Mouse (Mus musculus) CH12.LX (cell line): ENCODE results near the gene Cdc34. TPM values are rescaled to one million over a fixed set of nuclear protein-coding genes. Genes with fewer than 3 reads are reported as not detected.

Source experiments
- DNase-seq: peaks from one replicate; pipeline ENCODE4 v3.0.0-alpha.2; 2013; ENCODE audit errors: extremely low read depth
- H3K27ac ChIP-seq: 2 replicates; pipeline ENCODE4 v1.5.1; 2012; ENCODE audit warnings: low read depth, mild to moderate bottlenecking, control low read depth, moderate library complexity; ENCODE audit not compliant: insufficient read depth
- H3K27me3 ChIP-seq: replicated peaks from 2 replicates; pipeline ENCODE3; 2012; ENCODE audit warnings: inconsistent platforms
- H3K36me3 ChIP-seq, 2 experiments: replicated peaks in 1 of 2; 2 replicates each; pipeline versions ENCODE3 to v1.6.1; 2012; ENCODE audit warnings: inconsistent platforms in 1 of 2, low read length in 1 of 2, mild to moderate bottlenecking in 1 of 2, mixed read lengths in 1 of 2, moderate library complexity in 1 of 2; ENCODE audit not compliant: control insufficient read depth in 1 of 2, insufficient read depth in 1 of 2
- H3K4me1 ChIP-seq, 2 experiments: 2 replicates each; pipeline ENCODE4 v1.6.1; 2012; ENCODE audit warnings: inconsistent platforms in 1 of 2, moderate library complexity in 1 of 2; ENCODE audit not compliant: insufficient read depth in 2 of 2, control insufficient read depth in 1 of 2
- H3K4me2 ChIP-seq: 2 replicates; pipeline ENCODE4 v1.6.1; 2012; ENCODE audit warnings: low read depth, mild to moderate bottlenecking, control low read depth; ENCODE audit not compliant: poor library complexity, insufficient read depth, severe bottlenecking
- H3K4me3 ChIP-seq, 3 experiments: fragments of 150-350 bp in 1 of 3; sonication (generic) in 1 of 3; replicated peaks in 1 of 3; 2 replicates each; pipeline versions ENCODE3 to v1.5.1; 2011 to 2012; ENCODE audit warnings: low read depth in 2 of 3, low read length in 2 of 3, mild to moderate bottlenecking in 2 of 3, moderate library complexity in 2 of 3, control low read depth in 1 of 3, improper control_type of control experiment in 1 of 3, inconsistent platforms in 1 of 3, mixed read lengths in 1 of 3; ENCODE audit not compliant: poor library complexity in 1 of 3
- H3K79me2 ChIP-seq: replicated peaks from 2 replicates; pipeline ENCODE4 v1.6.1; 2012; ENCODE audit warnings: mild to moderate bottlenecking, moderate library complexity; ENCODE audit not compliant: control insufficient read depth, poor library complexity, insufficient read depth, severe bottlenecking; ENCODE audit errors: extremely low read depth
- H3K9ac ChIP-seq: 2 replicates; pipeline ENCODE4 v1.6.1; 2012; ENCODE audit warnings: low read depth, mild to moderate bottlenecking, control low read depth, moderate library complexity; ENCODE audit not compliant: insufficient read depth
- H3K9me3 ChIP-seq: replicated peaks from 2 replicates; pipeline ENCODE3; 2012; ENCODE audit warnings: low read length, inconsistent platforms, mixed read lengths
- CHD2 ChIP-seq: IDR thresholded peaks from 2 replicates; pipeline ENCODE4 v1.6.1; 2011; ENCODE audit warnings: low read length, improper control_type of control experiment
- CTCF ChIP-seq, 2 experiments: IDR thresholded peaks in 1 of 2; conservative IDR thresholded peaks in 1 of 2; 2 replicates each; pipeline ENCODE4 v1.5.1; 2011 to 2012; ENCODE audit warnings: low read depth in 2 of 2, low read length in 2 of 2, improper control_type of control experiment in 1 of 2, inconsistent platforms in 1 of 2, mild to moderate bottlenecking in 1 of 2, moderate library complexity in 1 of 2
- E2F4 ChIP-seq: IDR thresholded peaks from 2 replicates; pipeline ENCODE4 v1.6.1; 2011; ENCODE audit warnings: low read depth, low read length, improper control_type of control experiment; ENCODE audit not compliant: insufficient replicate concordance
- ETS1 ChIP-seq: conservative IDR thresholded peaks from 2 replicates; pipeline ENCODE4 v1.6.1; 2012; ENCODE audit warnings: low read depth, mild to moderate bottlenecking, inconsistent platforms, low read length, improper control_type of control experiment, moderate library complexity
- MAZ ChIP-seq: IDR thresholded peaks from 2 replicates; pipeline ENCODE4 v1.6.1; 2012; ENCODE audit warnings: low read depth, mild to moderate bottlenecking, inconsistent platforms, low read length, improper control_type of control experiment, moderate library complexity
- MEF2A ChIP-seq: IDR thresholded peaks from 2 replicates; pipeline ENCODE4 v1.6.1; 2014; ENCODE audit warnings: low read depth, mild to moderate bottlenecking, inconsistent platforms, low read length, improper control_type of control experiment, borderline replicate concordance
- MXI1 ChIP-seq: IDR thresholded peaks from 2 replicates; pipeline ENCODE4 v1.6.1; 2011; ENCODE audit warnings: mild to moderate bottlenecking, low read depth, low read length, improper control_type of control experiment
- NELFE ChIP-seq: IDR thresholded peaks from 2 replicates; pipeline ENCODE4 v1.6.1; 2011; ENCODE audit warnings: low read depth, low read length, improper control_type of control experiment
- PAX5 ChIP-seq: IDR thresholded peaks from 2 replicates; pipeline ENCODE4 v1.6.1; 2012; ENCODE audit warnings: low read length, inconsistent platforms, mixed read lengths
- RAD21 ChIP-seq: IDR thresholded peaks from 2 replicates; pipeline ENCODE4 v1.6.1; 2011; ENCODE audit warnings: low read depth, mild to moderate bottlenecking, low read length, improper control_type of control experiment, moderate library complexity
- RCOR1 ChIP-seq: conservative IDR thresholded peaks from 2 replicates; pipeline ENCODE4 v1.6.1; 2012; ENCODE audit warnings: low read depth, mild to moderate bottlenecking, inconsistent platforms, low read length, improper control_type of control experiment
- SMC3 ChIP-seq: IDR thresholded peaks from 2 replicates; pipeline ENCODE4 v1.6.1; 2011; ENCODE audit warnings: low read depth, low read length, improper control_type of control experiment
- TBP ChIP-seq: conservative IDR thresholded peaks from 2 replicates; pipeline ENCODE4 v1.6.1; 2011; ENCODE audit warnings: low read depth, low read length, improper control_type of control experiment
- ZMIZ1 ChIP-seq: IDR thresholded peaks from 2 replicates; pipeline ENCODE4 v1.6.1; 2012; ENCODE audit warnings: low read depth, mild to moderate bottlenecking, inconsistent platforms, low read length, improper control_type of control experiment
- ZNF384 ChIP-seq: IDR thresholded peaks from 2 replicates; pipeline ENCODE4 v1.6.1; 2012; ENCODE audit warnings: low read depth, low read length, improper control_type of control experiment, inconsistent platforms
- dilution Hi-C: fragments of 300-500 bp; cut with MboI; formaldehyde crosslinking; loops from 2 replicates; pipeline ENCODE4 v1.14.3; 2020; ENCODE audit warnings: low sequenced_read_pairs; ENCODE audit not compliant: extremely low pct_unique_long_range_greater_than_20kb, extremely low pct_ligation_motif_present
- in situ Hi-C: fragments of 300-500 bp; cut with MboI; formaldehyde crosslinking; loops from 3 replicates; pipeline ENCODE4 v1.14.3; 2019; ENCODE audit warnings: low sequenced_read_pairs, low pct_ligation_motif_present, low pct_unique_long_range_greater_than_20kb, mixed read lengths
- polyA plus RNA-seq: library from polyadenylated mRNA; unstranded; fragments of >175 nt; gene quantifications from 2 replicates; pipeline ENCODE4 v1.2.1, GENCODE M21; 2012; ENCODE audit warnings: low read depth; ENCODE audit not compliant: insufficient read length
- total RNA-seq, 2 experiments: library from RNA; depleted of rRNA; stranded (reverse); fragments of 300-350 nt in 1 of 2; fragments of >200 nt in 1 of 2; gene quantifications; 2 replicates each; pipeline ENCODE4 v1.2.3; 2012 to 2014

Gene Cdc34
- total and polyA plus RNA-seq, 3 experiments, result 314 to 335 (median 331) TPM

DNA sequence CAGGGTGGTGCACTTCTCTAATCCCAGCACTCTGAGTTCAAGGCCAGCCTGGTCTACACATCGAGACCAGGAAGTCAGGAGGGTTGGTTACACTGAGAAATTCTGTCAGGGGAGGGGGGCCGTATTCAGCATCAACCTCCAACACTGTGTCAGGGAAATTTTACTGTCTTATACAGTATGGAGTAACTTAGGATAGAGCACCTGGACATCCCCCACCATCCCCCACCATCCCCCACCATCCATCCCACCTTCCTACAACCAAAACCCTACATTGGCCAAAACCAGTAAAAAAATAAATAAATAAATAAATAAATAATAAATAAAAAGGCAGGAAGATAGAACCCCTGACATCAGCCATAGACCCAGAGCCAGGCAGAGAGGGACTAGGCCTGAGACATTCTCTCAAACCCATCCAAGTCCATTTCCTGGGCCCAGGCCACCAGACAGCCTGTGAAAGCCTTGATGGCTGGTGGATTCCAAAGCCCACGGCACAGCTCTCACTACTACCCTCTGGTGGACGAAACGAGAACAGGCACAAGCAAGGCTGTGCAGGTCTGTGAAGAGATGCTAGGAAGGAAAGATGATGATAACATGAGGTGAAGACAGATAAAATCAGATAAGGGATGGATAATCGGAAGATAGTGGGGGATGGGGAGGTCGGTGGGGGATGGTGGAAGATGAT, 32.8 kb upstream of the Cdc34 start:
- H3K9ac ChIP-seq, result no peak overlapping the region
- TF ChIP-seq CTCF (conservative IDR thresholded peaks at IDR 0.05 in 1 of 2, IDR thresholded peaks at IDR 0.05 in 1 of 2; ENCODE audit: low read depth in 2 of 2, low read length in 2 of 2), result peak; percentile 64 to 91
- TF ChIP-seq RAD21, result peak; percentile 60
- no peak for TF ChIP-seq TBP
- peak; percentile 95 for TF ChIP-seq SMC3
- dilution Hi-C loops, result no loop called here
- H3K4me3 ChIP-seq, result no peak overlapping the region
- H3K4me1 ChIP-seq, result no peaks in the 10 kb centered on the region
- H3K36me3 ChIP-seq, result no peaks in the 10 kb centered on the region
- DNase-seq, result peak; percentile 81
- peaks cover 4% of the 10 kb centered on the region for H3K9me3 ChIP-seq
- no peak overlapping the region for H3K27ac ChIP-seq
- no peak overlapping the region for H3K4me2 ChIP-seq
- no peaks in the 10 kb centered on the region for H3K79me2 ChIP-seq
- peaks cover 70% of the 10 kb centered on the region for H3K27me3 ChIP-seq
- in situ Hi-C loops, result loop anchor here (5.0 kb wide), 1 partner anchor 52 kb away; no protein-coding TSS in a partner anchor

GRCm38 (mm10) chr10:79652789-79653188, 29.2 kb upstream of the Cdc34 start:
- peaks cover 4% of the 10 kb centered on the region for H3K9me3 ChIP-seq
- H3K27me3 ChIP-seq, result peaks cover 61% of the 10 kb centered on the region
- H3K9ac ChIP-seq, result no peak overlapping the region
- no peak for DNase-seq
- dilution Hi-C loops (no loop called here), in situ Hi-C loops (no loop called here)
- H3K36me3 ChIP-seq, result no peaks in the 10 kb centered on the region
- TF ChIP-seq ETS1 (no peak), E2F4 (no peak)
- H3K79me2 ChIP-seq, result no peaks in the 10 kb centered on the region
- no peaks in the 10 kb centered on the region for H3K4me1 ChIP-seq
- H3K4me2 ChIP-seq, result no peak overlapping the region
- no peak overlapping the region for H3K4me3 ChIP-seq
- H3K27ac ChIP-seq, result no peak overlapping the region

- DNase-seq, result no peak
- no peak overlapping the region for H3K4me2 ChIP-seq
- no peak overlapping the region for H3K9ac ChIP-seq
- dilution Hi-C loops (no loop called here), in situ Hi-C loops (no loop called here)
- no peaks in the 10 kb centered on the region for H3K36me3 ChIP-seq
- H3K79me2 ChIP-seq, result no peaks in the 10 kb centered on the region
- no peak overlapping the region for H3K27ac ChIP-seq
- peaks cover 4% of the 10 kb centered on the region for H3K9me3 ChIP-seq
- H3K4me1 ChIP-seq, result peaks cover 0 to 3% of the 10 kb centered on the region in 2 experiments; a peak in 1 of 4 replicates
- no peak for TF ChIP-seq RCOR1
- no peak for TF ChIP-seq PAX5
- no peak for TF ChIP-seq TBP
- TF ChIP-seq NELFE, result no peak
- TF ChIP-seq MAZ, result no peak
- no peak for TF ChIP-seq ZMIZ1
- no peak for TF ChIP-seq CHD2
- TF ChIP-seq MXI1, result no peak
- no peak for TF ChIP-seq ZNF384
- TF ChIP-seq SMC3, result no peak
- no peak for TF ChIP-seq MEF2A
- no peak overlapping the region for H3K4me3 ChIP-seq
- peaks cover 62% of the 10 kb centered on the region for H3K27me3 ChIP-seq
Observed at GRCm38 (mm10) chr10:79654946-79655395, 27.0 kb upstream of the Cdc34 start.
